Mouse (Mus musculus): ENCODE results near the gene Foxs1.

The Foxs1 gene

DNA sequence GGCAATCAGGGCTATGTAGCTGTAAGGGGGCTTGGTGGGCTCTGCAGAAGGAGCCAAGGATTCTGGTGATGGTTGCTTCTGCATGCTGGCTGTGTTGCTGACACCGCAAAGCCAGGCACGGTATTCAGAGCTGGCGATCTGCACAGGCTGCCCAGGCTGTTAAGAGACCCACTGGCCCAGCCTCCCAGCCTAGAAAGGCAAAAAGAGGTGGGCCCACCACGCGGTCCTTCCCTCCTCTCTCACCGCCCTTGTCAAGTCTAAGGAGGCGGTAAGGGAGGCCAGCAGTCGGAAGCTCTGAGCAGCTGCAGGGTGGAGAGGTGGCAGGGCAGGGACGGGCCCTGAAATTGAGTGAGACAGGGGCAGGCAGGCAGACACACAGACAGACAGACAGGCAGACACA lies at the start of gene Foxs1:
Gene Foxs1 (minus strand): TSS at position 161 of the 400 bp plus-strand sequence.
- peak; percentile 67 for DNase-seq

DNA sequence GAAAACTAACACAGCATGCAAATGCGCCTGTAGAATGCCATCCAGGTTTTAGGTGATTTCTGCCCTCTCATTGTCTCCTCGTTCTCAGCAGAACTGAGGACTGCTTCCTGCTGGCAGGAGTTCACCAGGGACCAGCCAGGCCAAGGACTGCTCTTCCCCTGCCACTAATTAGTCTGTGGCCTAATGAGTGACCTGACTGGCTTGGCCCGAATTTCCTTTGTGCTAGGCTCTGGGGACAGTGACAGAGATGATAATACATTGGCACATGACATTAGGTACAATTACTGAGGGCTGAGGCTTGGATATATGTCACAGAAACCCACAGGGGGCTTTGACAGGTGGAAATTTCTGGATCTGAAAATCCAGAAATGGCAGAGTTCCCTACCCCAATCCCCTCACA lies 44.0 kb upstream of the Foxs1 start:
- DNase-seq, result no peak

DNA sequence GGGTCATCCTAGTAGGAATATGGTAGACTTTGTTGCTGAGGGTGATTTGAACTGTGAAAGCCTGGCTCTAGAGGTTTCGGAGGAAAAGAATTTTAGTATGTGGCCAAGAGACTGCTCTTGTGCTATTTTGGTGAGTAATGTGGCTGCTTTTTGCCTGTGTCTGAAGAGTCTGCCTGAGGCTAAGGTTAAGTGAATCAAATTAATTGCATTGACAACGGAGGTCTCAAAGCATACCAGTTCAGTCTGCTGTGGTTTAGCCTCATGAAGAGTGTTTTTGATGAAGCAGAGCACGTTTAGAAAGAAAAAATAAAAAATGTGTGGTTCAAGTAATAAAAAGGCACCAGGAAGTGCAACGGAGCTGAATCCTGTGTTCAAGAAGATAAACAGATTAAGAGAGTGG lies 32.5 kb upstream of the Foxs1 start:
- no peak for DNase-seq

DNA sequence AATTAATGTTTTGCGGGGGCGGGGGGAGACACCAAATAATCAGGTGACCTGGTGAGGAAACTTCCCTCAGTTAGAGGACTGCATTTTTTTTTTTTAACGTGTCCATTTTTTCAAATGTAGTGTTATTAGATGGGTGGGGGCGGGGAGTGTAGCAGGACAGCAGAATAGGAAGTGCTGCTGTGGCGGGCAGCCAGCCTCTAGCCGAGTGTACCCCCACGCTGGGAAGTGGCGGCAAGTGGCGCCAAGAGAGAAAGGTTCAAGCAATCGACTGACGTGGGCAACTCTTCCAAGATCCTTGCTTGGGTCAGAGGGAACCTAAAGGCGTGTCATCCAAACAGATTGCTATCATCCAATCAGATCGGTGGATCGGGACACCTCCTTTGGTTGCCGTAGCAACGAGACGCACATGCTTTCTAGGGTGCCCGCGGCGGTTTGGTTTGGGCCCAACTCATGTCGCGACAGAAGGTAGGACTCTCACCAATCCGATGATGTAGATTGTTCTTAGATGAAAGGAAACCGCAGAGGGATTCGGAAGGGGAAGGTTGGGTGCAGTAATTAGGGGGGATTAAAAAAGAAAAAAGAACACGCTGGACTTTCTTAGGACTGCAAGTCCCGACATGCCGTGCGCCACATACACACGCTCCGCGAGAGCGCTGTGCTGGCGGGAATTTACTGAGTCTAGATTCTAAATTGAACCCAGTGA lies 29.2 kb upstream of the Foxs1 start, which contains the start of gene Ttll9:
Gene Ttll9 (plus strand): TSS at position 395 of the 703 bp plus-strand sequence.
- peak; percentile 89 for DNase-seq

DNA sequence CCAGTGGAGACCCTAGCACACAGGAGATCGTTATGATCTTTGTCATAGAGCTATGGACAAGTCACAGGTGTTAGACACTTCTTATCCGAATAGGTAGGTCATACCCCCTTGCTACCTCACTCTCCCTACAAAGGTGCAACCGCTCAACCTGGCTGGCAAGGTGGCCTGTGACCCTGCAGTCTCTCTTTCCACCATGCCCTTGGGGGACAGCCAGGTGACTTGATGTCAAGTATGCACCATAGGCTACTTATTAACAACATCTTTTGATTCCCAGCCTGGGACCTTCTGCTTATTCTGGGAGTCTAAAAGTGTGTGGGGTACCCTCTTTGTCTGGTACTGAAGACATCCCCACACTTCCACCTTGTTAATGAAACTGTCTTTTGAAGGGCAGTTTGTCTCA lies 25.1 kb upstream of the Foxs1 start:
- peak; percentile 47 for DNase-seq

DNA sequence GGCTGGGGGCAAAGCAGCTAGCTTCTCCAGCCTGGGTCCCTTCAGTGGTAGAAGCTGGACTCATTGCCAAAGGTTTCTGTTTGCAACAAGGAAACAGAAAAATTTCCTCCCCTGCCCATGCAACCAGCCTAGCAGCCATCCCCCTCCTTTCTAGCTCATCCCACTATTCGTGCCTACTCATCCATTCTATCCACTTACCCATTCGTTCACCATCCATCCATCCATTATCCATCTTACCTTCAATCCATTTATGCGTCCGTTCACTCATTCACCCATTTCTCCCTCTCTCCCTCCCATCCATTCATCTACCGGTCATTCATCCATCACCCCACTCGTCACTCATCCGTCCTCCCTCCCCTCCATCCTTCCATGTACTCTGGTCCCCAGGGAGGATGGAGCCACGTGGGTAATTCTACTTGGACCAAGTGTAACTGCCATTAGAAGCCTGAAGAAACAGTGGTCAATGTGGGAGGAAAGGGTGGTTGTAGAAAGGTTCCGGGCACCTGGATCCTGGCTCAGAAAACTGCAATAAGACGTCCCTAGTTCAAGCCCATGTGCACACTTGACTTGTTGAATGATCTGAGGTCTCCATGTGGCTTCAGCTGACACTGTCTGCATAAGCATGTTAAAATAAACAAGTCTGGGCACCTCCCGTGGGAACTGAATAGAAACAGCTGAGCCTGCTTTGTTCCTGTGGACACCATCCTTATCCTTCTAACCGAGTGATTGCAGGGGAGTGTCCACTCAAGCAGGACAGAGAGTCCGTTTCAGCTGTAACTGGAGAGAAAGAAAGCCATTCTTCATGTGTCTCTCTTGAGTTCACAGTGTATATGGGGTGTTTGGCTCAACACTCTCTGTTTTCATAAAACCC lies 19.1 kb upstream of the Foxs1 start:
- no peak for DNase-seq

DNA sequence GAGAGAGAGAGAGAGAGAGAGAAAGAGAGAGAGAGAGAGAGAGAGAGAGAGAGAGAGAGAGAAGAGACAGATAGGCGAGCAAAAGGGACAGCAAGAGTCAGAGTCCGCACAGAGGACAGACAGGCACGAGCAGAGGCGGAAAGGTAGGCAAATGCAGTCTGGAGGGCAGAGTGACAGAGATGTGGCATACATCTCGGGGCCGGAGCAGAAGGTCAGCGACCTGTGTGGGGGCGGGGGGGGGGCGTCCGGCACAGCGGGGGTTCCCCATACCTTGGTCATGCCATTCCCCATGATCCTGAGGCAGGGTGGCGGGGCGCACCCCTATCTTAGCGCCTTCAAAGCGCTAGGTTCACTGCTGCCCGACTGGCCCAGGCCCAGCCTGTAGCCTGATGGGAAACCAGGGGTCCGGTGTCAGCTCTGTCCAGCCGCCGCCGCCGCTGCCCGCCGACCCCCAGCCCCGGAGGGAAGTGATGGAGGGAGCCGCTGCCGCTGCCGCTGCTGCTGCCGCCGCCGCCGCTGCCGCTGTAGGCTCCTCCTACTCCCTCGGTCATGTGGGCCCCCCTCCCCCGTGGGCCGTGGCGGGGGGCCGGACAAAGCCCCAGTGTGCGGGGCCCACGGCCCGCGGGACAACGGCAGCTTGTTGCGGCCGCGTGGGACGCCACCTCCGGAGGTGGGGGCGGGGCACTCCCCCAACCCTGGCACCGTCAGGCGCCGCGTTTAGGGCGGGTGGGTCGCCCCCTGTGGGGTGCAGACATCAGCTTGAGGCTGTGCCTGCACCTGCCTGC lies 18.2 kb upstream of the Foxs1 start, which contains the start of gene Dusp15:
Gene Dusp15 (minus strand): TSS at position 634 of the 785 bp plus-strand sequence.
- DNase-seq, result peak; percentile 39

DNA sequence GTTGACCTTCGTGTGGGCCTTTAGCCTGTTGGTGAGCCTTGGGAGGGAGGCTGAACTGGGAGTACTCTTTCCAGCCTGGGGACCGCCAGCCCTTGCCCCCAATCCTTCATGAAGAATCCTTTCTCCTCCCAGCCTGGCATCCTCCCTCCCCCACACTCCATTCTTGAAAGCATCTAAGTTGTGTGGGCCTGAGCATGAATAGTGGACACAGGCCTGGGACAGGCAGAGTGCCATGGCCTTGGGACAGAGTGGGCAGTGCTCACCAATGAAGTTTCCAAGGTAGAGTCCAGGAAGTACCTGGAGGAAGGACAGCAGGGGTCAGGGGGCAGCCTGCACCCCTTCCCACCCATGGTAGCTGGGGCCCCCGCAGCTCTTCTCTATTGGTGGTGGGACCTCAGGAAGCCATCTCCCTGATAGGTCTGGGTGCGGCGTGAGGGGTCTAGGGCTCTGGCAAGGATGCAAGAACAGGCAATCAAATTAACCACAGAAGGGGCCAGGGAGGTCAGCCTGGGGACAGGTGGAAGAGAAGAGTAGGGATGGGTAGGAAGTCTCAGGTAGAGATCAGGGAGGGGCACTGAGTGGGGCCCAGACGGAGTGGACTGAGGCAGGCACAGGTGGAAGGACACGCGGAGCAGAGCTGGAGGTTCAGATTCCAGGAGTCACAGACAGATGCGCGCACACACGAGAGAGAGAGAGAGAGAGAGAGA lies 17.5 kb upstream of the Foxs1 start:
- DNase-seq, result no peak

DNA sequence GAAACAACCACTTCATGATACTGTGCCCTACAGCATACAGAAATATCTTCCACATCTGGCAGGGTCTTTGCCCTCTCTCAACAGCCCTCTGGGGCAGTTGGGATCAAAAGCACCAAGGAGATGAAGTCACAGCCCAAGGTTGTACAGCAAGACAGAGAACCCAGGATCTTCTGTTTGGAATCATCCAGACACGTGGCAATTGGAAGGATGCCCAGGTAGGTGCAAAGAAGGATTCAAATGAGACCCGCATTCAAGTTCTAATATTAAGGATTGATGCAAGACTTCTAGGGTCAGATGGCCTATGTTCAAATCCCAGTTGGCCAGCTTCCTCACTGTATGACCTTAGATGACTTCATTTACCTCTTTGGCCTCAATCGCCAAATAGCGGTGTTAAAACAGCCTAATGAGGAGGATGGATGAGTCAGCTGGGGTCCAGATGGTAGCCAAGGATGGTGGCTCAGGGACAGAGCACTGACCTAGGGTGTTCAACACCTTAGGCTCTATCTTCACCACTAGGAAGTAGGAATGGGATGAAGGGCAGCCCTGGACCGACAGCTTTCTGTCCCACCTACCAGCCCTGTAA lies 15.5 kb upstream of the Foxs1 start:
- DNase-seq, result no peak

DNA sequence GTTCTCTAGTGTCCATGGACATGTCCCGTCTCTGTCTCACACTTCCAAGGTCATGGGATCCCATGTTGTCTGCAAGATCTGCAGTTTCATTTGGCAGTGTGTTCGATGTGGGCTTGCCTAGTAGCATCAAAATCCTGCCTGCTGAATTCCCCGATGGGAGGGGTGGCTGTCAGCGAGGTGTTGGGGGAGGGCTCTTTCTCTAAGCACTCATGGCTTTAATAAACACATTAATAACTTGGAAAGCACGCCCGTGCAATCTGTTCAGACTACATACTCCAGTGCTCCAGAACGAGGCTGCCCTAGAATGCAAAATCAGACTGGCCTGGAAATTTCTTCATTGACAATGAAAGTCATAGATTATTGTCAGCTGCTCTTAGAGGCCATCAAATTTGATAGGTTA lies 14.1 kb upstream of the Foxs1 start:
- DNase-seq, result peak; percentile 41

DNA sequence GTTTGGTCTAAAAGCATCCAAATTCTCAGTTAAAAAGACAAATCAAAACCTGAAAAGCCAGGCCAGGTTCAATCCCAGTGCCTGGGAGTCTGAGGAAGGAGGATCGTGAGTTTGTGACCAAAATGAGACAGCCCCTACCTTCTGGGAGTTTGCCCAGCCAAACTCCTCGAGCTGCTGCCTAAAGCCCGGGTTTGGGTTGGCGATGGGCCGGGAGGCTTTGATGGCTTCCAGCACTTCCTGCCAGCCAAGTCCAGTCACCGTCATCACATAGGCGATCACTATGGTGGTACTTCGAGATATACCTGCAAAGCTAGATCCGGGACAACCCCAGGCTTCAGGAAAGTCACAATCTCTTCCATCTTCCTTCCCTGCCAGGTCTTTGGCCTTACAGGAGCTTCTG lies 11.0 kb upstream of the Foxs1 start:
- DNase-seq, result no peak

DNA sequence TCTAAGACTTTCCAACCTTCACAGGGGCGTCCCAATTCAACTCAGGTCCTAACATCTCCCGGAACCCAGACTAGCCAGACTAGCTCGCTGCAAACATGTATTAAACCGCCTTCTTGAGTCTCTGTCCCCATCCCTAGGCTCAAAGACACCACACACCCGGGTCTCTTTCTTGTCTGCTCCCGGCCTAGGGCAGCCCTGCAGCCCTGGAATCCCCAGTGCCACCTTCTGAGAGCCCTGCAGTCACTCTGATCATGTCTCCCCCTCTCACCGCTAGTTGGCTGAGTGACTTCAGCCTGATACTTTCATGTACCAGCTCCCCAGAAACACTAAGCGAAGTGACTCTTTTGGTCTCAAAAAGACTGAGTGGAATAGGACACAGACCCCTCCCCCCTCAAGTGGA lies 10.6 kb upstream of the Foxs1 start:
- DNase-seq, result no peak

DNA sequence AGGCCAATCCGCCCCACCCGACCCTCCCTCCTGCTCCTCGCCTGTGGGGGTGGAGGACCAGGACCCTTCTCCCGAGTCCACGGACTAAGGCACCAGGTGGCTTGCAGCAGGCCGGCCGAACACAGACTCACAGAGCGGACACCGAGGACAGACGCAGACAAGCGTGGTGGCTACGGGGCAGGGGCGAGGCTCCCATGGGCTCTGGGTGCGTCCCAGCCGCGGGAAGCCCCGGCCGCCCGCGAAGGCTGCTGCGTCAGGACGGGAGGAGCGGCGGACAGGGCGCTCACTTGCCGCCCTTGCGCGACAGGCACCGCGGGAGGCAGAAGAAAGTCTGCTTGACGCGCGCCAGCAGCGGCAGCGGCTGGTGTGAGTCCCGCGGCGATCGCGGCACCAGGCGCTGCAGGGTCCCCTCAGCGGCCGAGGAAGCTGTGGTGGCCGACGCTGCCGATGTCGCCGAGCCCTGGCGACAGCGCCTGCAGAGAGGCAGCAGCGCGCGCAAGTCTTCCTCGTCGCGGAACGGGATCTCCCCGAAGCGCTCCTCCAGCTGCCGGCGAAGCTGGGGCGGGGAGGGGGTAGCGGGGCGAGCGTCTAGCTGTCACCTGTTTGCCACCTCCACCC lies 10.0 kb upstream of the Foxs1 start:
- no peak for DNase-seq

DNA sequence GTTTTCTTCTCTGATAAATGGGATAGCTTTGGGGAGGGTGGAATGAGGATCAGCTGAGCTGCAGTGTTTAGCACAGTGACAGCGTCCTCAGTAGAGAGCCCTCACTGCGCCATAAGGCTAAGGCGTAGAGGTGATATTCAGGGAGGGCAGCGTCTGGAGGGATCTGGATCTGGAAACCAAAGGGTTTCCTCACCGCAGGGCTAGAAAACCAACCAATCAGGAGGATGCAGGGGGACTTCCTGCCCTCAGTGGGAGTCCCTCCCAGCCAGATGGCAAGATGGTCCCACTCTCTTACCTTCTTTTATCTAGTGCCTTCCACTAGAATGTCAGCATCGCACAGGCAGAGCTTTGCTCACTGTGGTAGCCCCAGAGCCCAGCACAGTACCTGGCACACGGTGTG lies 8.8 kb upstream of the Foxs1 start:
- DNase-seq, result no peak

DNA sequence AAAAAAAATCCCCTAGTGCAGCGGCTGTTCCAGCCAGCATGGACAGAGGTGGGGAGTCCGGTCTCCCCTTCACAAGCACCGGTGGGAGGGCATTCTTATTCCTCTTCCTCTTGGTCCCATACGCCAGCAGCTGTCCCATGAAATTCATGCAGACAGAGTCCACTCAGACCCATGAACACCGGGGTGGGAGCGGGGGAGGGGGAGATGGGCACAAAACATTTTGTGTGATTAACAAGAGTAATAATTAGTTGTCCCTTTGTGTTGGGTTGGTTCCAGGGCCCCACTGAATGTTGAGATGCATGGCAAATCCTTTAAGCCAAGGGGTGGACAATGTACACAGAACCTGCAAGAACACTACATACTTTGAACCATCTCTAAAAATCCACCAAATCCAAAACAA lies 8.1 kb upstream of the Foxs1 start:
- DNase-seq, result no peak

DNA sequence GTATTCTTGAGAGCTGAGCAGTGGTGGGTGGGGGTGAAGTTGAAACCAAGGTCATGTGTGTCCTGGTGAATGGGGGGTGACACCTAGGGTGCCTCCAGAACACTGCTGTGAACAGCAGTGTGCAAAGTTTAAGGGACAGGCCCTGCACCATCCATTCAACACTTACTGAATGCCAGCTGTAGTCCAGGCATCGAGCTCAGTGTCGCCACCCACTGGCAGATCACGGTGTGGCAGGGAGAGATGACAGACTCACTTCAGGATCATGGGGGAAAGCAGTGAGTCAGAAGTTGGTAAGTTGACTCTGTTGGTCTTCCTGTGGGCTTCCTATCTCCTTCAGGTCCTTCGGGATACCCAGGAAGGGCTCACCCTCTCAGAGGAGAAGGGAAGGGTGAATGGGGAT lies 6.8 kb upstream of the Foxs1 start:
- DNase-seq, result peak; percentile 36

DNA sequence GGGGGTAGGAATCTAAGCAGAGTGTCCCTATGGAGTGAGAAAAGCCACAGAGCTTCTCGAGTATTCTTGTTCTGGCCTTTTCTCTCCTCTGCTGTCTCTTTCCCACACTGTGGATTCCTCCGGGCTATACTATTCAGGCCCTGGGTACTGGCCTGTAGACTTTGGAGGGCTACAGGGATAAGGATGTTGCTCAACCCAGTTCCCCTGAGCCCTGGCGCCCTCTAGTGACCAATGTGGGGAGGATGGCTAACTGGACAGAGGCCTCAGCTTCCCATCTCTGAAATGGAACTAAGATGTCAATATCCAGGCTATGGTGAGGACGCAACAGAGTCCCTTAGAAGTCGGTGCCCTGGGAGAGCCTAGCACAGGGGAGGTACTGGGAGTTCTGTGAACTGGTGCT lies 606 bp upstream of the Foxs1 start:
- peak; percentile 53 for DNase-seq

DNA sequence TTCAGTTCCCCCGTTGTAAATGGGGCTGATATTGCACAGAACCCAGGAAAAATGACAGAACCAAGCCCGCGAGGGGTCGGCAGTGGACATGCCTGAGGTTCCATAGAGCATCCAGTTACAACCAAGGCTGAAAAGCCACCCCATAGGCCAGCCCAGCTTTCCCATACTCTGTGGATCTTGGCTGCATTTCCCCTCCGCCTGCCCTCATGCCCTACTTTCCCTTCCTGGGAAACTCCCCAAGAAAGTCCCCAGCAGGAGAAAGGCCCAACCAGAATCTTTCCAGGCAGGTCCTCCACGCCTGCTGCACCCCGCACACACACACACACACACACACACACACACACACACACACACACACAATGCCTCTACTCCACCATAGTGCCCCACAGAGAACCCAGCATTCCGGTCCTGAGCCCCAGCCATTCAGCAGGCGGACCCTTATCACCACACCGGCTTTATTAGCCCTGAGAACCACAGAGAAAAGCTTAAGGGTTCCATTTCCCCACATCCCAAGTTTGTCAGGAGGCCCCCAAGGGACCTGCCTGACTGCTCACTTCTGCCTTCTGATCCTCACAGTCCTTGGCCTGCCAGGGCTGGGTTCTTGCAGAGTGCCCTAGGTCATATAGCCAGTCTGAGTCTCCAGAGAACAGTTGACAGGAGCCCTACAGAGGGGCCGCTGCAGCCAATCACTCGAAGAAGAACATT lies 1.4 kb downstream of the Foxs1 start:
- DNase-seq, result no peak

DNA sequence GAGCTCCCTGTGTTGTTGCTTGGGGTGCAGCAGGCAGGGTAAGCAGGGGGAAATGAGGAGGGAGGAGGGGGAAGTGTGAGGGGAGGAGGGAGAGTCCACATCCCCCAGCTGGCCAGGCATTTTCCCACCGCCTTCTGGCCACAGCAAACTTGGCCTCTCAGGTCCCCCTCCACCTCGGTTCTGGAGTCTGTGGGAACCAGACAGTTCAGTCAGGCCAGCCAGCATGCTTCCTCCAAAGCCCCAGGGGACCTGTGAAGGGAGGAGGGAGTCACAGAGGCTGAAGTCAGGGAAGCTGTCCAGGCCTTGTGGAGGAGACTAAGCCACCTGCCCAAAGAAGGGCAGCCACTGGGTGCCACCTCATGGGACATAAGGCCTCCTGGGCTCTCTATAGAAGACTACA lies 2.7 kb downstream of the Foxs1 start:
- peak; percentile 65 for DNase-seq

DNA sequence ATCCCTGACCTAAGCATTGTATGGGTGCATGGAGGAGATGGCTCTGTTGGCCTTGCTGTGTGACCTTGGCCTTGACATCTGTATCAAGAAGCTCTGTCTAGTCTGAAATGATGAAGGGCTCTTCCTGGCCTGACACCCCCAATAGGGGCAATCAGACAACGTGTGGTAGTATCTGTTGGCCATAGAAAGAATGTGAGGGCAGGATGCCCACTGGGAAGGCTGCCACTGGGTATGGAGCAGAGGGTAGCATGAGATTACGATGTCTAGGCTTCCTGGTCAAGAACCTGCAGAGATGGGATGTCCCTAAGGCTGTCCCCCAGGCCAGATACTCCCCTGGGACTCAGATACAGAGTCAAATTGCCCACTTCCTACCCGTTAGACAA lies 4.0 kb downstream of the Foxs1 start:
- DNase-seq, result no peak
